Comparison of ENCODE assay signal across 8 mouse cellular contexts in the genomic region with DNA sequence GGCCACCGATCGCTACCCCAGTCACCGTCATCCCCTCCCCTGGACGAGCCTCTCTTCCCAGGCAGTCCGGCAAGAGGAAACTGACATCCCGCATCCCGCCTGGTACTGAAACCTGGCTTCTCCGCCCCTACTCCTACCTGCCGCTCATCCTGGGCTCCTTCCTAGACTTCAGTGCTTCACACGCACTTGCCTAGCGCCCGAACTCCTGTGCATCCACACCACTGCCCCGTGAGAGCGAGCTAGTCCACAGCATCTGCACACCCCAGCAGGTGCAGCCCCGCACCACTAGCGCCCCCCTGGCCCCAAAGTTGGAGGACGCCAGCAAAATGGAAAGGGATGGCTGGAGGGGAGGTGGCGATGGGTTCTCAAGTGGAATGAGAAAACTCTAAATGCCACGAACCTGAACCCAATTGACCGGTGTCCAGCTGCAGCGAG. TPM values are rescaled to one million over a fixed set of nuclear protein-coding genes. Genes with fewer than 3 reads are reported as not detected.
DNase-seq lines count a peak whose midpoint lies in the region; ATAC-seq and TF ChIP-seq lines count a peak whose summit lies in the region.

No protein-coding gene starts in this region.

- TF ChIP-seq POLR2A in thymus, adult 2 months (IDR thresholded peaks at IDR 0.05; ENCODE audit: control insufficient read depth, extremely low read depth, insufficient read depth, low read length, poor library complexity), result 0 out of 2 replicates have a peak, but pooled peaks have one; percentile 12

- no peaks in the 10 kb centered on the region for H3K27me3 ChIP-seq in C2C12 (ENCODE audit: control insufficient read depth, insufficient read depth, insufficient read length)
- peaks cover 24% of the 10 kb centered on the region for H3K27me3 ChIP-seq in forebrain, embryonic 14.5 days (replicated peaks; ENCODE audit: control insufficient read depth, insufficient read depth, low read length)
- peaks cover 5% of the 10 kb centered on the region for H3K27me3 ChIP-seq in hindbrain, embryonic 16.5 days (replicated peaks; ENCODE audit: control insufficient read depth, insufficient read depth, low read length)
- peaks cover 75% of the 10 kb centered on the region for H3K27me3 ChIP-seq in limb, embryonic 13.5 days
- H3K27me3 ChIP-seq in midbrain, embryonic 15.5 days (replicated peaks), result 0 out of 2 replicates have a peak, but pooled peaks cover 15% of the 10 kb centered on the region
- H3K27me3 ChIP-seq in thymus, adult 2 months (ENCODE audit: control insufficient read depth, insufficient read depth, low read length), result no peaks in the 10 kb centered on the region; the same call in 1 of the 2 replicates

- H3ac ChIP-seq in C2C12 (ENCODE audit: control insufficient read depth, insufficient read length, low read depth), result peak overlapping the region; percentile 71

- TF ChIP-seq CTCF in C2C12 (IDR thresholded peaks at IDR 0.05; ENCODE audit: control insufficient read depth, insufficient read depth, insufficient read length), result peak; percentile 48
- TF ChIP-seq CTCF in thymus, adult 2 months (IDR thresholded peaks at IDR 0.05; ENCODE audit: borderline replicate concordance, control insufficient read depth, extremely low read depth, insufficient read depth, low read length, poor library complexity), result 0 out of 2 replicates have a peak, but pooled peaks have one; percentile 21

- no peaks in the 10 kb centered on the region for H3K36me3 ChIP-seq in C2C12 (ENCODE audit: control insufficient read depth, insufficient read depth)
- no peaks in the 10 kb centered on the region for H3K36me3 ChIP-seq in forebrain, embryonic 14.5 days (ENCODE audit: control insufficient read depth, insufficient read depth, low read length)
- no peaks in the 10 kb centered on the region for H3K36me3 ChIP-seq in hindbrain, embryonic 16.5 days (ENCODE audit: control insufficient read depth, insufficient read depth, low read length)
- no peaks in the 10 kb centered on the region for H3K36me3 ChIP-seq in limb, embryonic 13.5 days
- no peaks in the 10 kb centered on the region for H3K36me3 ChIP-seq in midbrain, embryonic 15.5 days (replicated peaks)
- no peaks in the 10 kb centered on the region for H3K36me3 ChIP-seq in thymus, adult 2 months (ENCODE audit: control insufficient read depth, insufficient read depth, low read length)

- H3K9ac ChIP-seq in forebrain, embryonic 14.5 days (ENCODE audit: low read length), result peak overlapping the region; percentile 57
- peak overlapping the region; percentile 71 for H3K9ac ChIP-seq in hindbrain, embryonic 16.5 days (ENCODE audit: low read depth, low read length)
- H3K9ac ChIP-seq in limb, embryonic 13.5 days, result peak overlapping the region; percentile 63
- H3K9ac ChIP-seq in midbrain, embryonic 15.5 days, result peak overlapping the region; percentile 55

- WGBS in forebrain, embryonic 14.5 days, result under 1% methylated on average over 21 of the region's 21 CpGs
- 0% methylated on average over 21 of the region's 21 CpGs for WGBS in hindbrain, embryonic 16.5 days
- WGBS in limb, embryonic 13.5 days, result under 1% methylated on average over 21 of the region's 21 CpGs
- under 1% methylated on average over 21 of the region's 21 CpGs for WGBS in midbrain, embryonic 15.5 days
- WGBS in thymus, adult 2 months, result under 1% methylated on average over 21 of the region's 21 CpGs

- DNase-seq in ES-CJ7 (ENCODE audit: low read depth, low spot score), result peak; percentile 47
- DNase-seq in forebrain, embryonic 14.5 days (ENCODE audit: low spot score), result peak; percentile 51
- peak; percentile 70 for DNase-seq in thymus, adult 2 months

- peak overlapping the region; percentile 96 for H3K4me2 ChIP-seq in forebrain, embryonic 14.5 days (ENCODE audit: low read length)
- peak overlapping the region; percentile 76 for H3K4me2 ChIP-seq in hindbrain, embryonic 16.5 days (ENCODE audit: low read length)
- peak overlapping the region; percentile 99 for H3K4me2 ChIP-seq in limb, embryonic 13.5 days (replicated peaks)
- peak overlapping the region; percentile 96 for H3K4me2 ChIP-seq in midbrain, embryonic 15.5 days

- peak overlapping the region; percentile 22 for H3K4me3 ChIP-seq in C2C12 (ENCODE audit: insufficient read depth, poor library complexity, severe bottlenecking)
- peak overlapping the region; percentile 45 for H3K4me3 ChIP-seq in forebrain, embryonic 14.5 days (ENCODE audit: low read depth, low read length)
- H3K4me3 ChIP-seq in hindbrain, embryonic 16.5 days (ENCODE audit: low read length), result peak overlapping the region; percentile 52
- peak overlapping the region; percentile 55 for H3K4me3 ChIP-seq in limb, embryonic 13.5 days
- peak overlapping the region; percentile 54 for H3K4me3 ChIP-seq in midbrain, embryonic 15.5 days
- H3K4me3 ChIP-seq in thymus, adult 2 months (ENCODE audit: control insufficient read depth, insufficient read depth, low read length), result peak overlapping the region; percentile 62

- peak overlapping the region; percentile 23; the same call in 1 of the 2 replicates for H3K27ac ChIP-seq in forebrain, embryonic 14.5 days (ENCODE audit: low read depth, low read length)
- peak overlapping the region; percentile 69 for H3K27ac ChIP-seq in hindbrain, embryonic 16.5 days (ENCODE audit: low read depth, low read length)
- H3K27ac ChIP-seq in limb, embryonic 13.5 days, result no peak overlapping the region
- H3K27ac ChIP-seq in midbrain, embryonic 15.5 days, result peak overlapping the region; percentile 77
- no peak overlapping the region for H3K27ac ChIP-seq in thymus, adult 2 months (ENCODE audit: control insufficient read depth, insufficient read depth, low read length)

- H3K4me1 ChIP-seq in forebrain, embryonic 14.5 days (ENCODE audit: control insufficient read depth, insufficient read depth, low read length), result peaks cover 22% of the 10 kb centered on the region
- H3K4me1 ChIP-seq in hindbrain, embryonic 16.5 days (ENCODE audit: control insufficient read depth, insufficient read depth, low read depth, low read length), result peaks cover 23% of the 10 kb centered on the region
- H3K4me1 ChIP-seq in limb, embryonic 13.5 days, result peaks cover 64% of the 10 kb centered on the region
- peaks cover 67% of the 10 kb centered on the region for H3K4me1 ChIP-seq in midbrain, embryonic 15.5 days
- H3K4me1 ChIP-seq in thymus, adult 2 months (replicated peaks; ENCODE audit: control insufficient read depth, insufficient read depth, low read length), result peaks cover 35% of the 10 kb centered on the region

- no peaks in the 10 kb centered on the region for H3K79me2 ChIP-seq in C2C12 (ENCODE audit: control insufficient read depth, insufficient read depth)

- ATAC-seq in forebrain, embryonic 14.5 days, result peak; percentile 48
- ATAC-seq in hindbrain, embryonic 16.5 days, result peak; percentile 44
- 0 out of 2 replicates have a peak, but pooled peaks have one; percentile 20 for ATAC-seq in limb, embryonic 13.5 days (ENCODE audit: low FRiP score, low read depth)
- peak; percentile 46; the same call in 1 of the 2 replicates for ATAC-seq in midbrain, embryonic 15.5 days (replicated peaks)
- ATAC-seq in megakaryocyte-erythroid progenitor cell, adult 5-6 weeks (replicated peaks; ENCODE audit: low FRiP score, low TSS enrichment, poor library complexity, severe bottlenecking), result no peak

- no peaks in the 10 kb centered on the region for H3K9me3 ChIP-seq in forebrain, embryonic 14.5 days (replicated peaks; ENCODE audit: control insufficient read depth, low read length)
- no peaks in the 10 kb centered on the region for H3K9me3 ChIP-seq in hindbrain, embryonic 16.5 days (ENCODE audit: control insufficient read depth, low read length)
- H3K9me3 ChIP-seq in limb, embryonic 13.5 days, result no peaks in the 10 kb centered on the region
- H3K9me3 ChIP-seq in midbrain, embryonic 15.5 days, result no peaks in the 10 kb centered on the region

- H3K79me3 ChIP-seq in C2C12 (ENCODE audit: low read depth), result no peaks in the 10 kb centered on the region

TF ChIP-seq in C2C12, 6 proteins besides CTCF, POLR2A, EP300 and RAD21:
- peak; percentile 26 for TF ChIP-seq MYOD1 (IDR thresholded peaks at IDR 0.05; ENCODE audit: control insufficient read depth, insufficient read length, low read depth)
- TF ChIP-seq CEBPB (IDR thresholded peaks at IDR 0.05; ENCODE audit: low read depth), result no peak
TF ChIP-seq in C2C12: peak in this region for 1.

RNA-seq across cellular contexts. Expression of gene Gfra1, which starts 0.6 kb away (rescaled TPM):
- polyA plus RNA-seq in C2C12 (2012; fragmentation: generic; extraction: Trizol), result 16.8 TPM
- 11.6 and 13.1 TPM in 2 replicates for polyA plus RNA-seq in forebrain, embryonic 14.5 days (2014; fragmentation: Nextera tagmentation; extraction: Ambion mirVana)
- polyA plus RNA-seq in hindbrain, embryonic 16.5 days (2015; fragmentation: Nextera tagmentation; extraction: Ambion mirVana), result 38.6 and 47.3 TPM in 2 replicates
- 23.2 and 25.4 TPM in 2 replicates for polyA plus RNA-seq in limb, embryonic 13.5 days (2015; fragmentation: Nextera tagmentation; extraction: Ambion mirVana)
- 42.6 and 44.0 TPM in 2 replicates for polyA plus RNA-seq in midbrain, embryonic 15.5 days (2015; fragmentation: Nextera tagmentation; extraction: Ambion mirVana)
- 6.1 and 7.0 TPM in 2 replicates for polyA plus RNA-seq in thymus, adult 2 months (2012; rRNA removed)
- 1.2 and 3.2 TPM in 2 replicates for total RNA-seq in megakaryocyte-erythroid progenitor cell, adult 5-6 weeks (2014; fragmentation: Nextera tagmentation)
- not detected in 2 replicates for total RNA-seq in megakaryocyte-erythroid progenitor cell, adult 5-6 weeks (2017)

RNA-seq across cellular contexts. Expression of gene Ccdc172, which starts 56.7 kb away (rescaled TPM):
- polyA plus RNA-seq in C2C12 (2012; fragmentation: generic; extraction: Trizol), result not detected
- polyA plus RNA-seq in forebrain, embryonic 14.5 days (2014; fragmentation: Nextera tagmentation; extraction: Ambion mirVana), result not detected in 2 replicates
- polyA plus RNA-seq in hindbrain, embryonic 16.5 days (2015; fragmentation: Nextera tagmentation; extraction: Ambion mirVana), result 0.24 TPM in 1 of 2 replicates, not detected in the other
- not detected in 2 replicates for polyA plus RNA-seq in limb, embryonic 13.5 days (2015; fragmentation: Nextera tagmentation; extraction: Ambion mirVana)
- polyA plus RNA-seq in midbrain, embryonic 15.5 days (2015; fragmentation: Nextera tagmentation; extraction: Ambion mirVana), result not detected in 2 replicates
- polyA plus RNA-seq in thymus, adult 2 months (2012; rRNA removed), result not detected in 2 replicates
- not detected in 2 replicates for total RNA-seq in megakaryocyte-erythroid progenitor cell, adult 5-6 weeks (2014; fragmentation: Nextera tagmentation)
- not detected in 2 replicates for total RNA-seq in megakaryocyte-erythroid progenitor cell, adult 5-6 weeks (2017)

Comparison
In these comparisons a context has a peak if more than half of its experiments do, and no peak if none do; other contexts are left out.
1. H3K27ac ChIP-seq: peak in forebrain, embryonic 14.5 days (single experiment), hindbrain, embryonic 16.5 days (single experiment) and midbrain, embryonic 15.5 days (single experiment); none in limb, embryonic 13.5 days (single experiment) and thymus, adult 2 months (single experiment).
2. Peak in every context shown above with its lines, with median percentiles within 50 percentile points of each other: H3K4me3 ChIP-seq, DNase-seq, H3K4me2 ChIP-seq and H3K9ac ChIP-seq.